Mouse (Mus musculus) neural tube, embryonic 13.5 days (tissue): Measurements from ENCODE around the gene Ace2. TPM values are rescaled to one million over a fixed set of nuclear protein-coding genes. Genes with fewer than 3 reads are reported as not detected.

ENCODE experiments used
- ATAC-seq: fragments of 200-750 bp; cut with Nextera tagmentation; 2 replicates; pipeline ENCODE4 v1.8.0; 2017; ENCODE audit warnings: low read depth, mild to moderate bottlenecking, moderate TSS enrichment, moderate library complexity
- H3K27ac ChIP-seq: fragments of 300-500 bp; sonication (generic); replicated peaks from 2 replicates; pipeline ENCODE4 v1.5.1; 2015; ENCODE audit warnings: moderate library complexity, mild to moderate bottlenecking, inconsistent platforms
- H3K27me3 ChIP-seq: fragments of 300-500 bp; sonication (generic); 2 replicates; pipeline ENCODE4 v1.6.1; 2015; ENCODE audit warnings: mild to moderate bottlenecking, inconsistent platforms
- H3K36me3 ChIP-seq: fragments of 300-500 bp; sonication (generic); 2 replicates; pipeline ENCODE4 v1.6.1; 2015; ENCODE audit warnings: mild to moderate bottlenecking, inconsistent platforms
- H3K4me1 ChIP-seq: fragments of 300-500 bp; sonication (generic); replicated peaks from 2 replicates; pipeline ENCODE4 v1.6.1; 2015; ENCODE audit warnings: inconsistent platforms
- H3K4me2 ChIP-seq: fragments of 300-500 bp; sonication (generic); 2 replicates; pipeline ENCODE4 v1.6.1; 2015; ENCODE audit warnings: inconsistent platforms, mild to moderate bottlenecking, moderate library complexity
- H3K4me3 ChIP-seq: fragments of 300-500 bp; sonication (generic); 2 replicates; pipeline ENCODE4 v1.5.1; 2015; ENCODE audit warnings: mild to moderate bottlenecking, inconsistent platforms
- H3K9ac ChIP-seq: fragments of 300-500 bp; sonication (generic); 2 replicates; pipeline ENCODE4 v1.6.1; 2015; ENCODE audit warnings: moderate library complexity, mild to moderate bottlenecking, inconsistent platforms
- H3K9me3 ChIP-seq: fragments of 300-500 bp; sonication (generic); 2 replicates; pipeline ENCODE4 v1.6.1; 2016; ENCODE audit warnings: inconsistent platforms
- WGBS: fragments of 180-500 bp; shearing (Covaris S2); methylation state at CpG from one replicate; pipeline ENCODE4 v1.1.7; 2015; 5-methylcytosine and 5-hydroxymethylcytosine counted together
- polyA plus RNA-seq: library from polyadenylated mRNA; unstranded; fragments of >200 nt; fragmentation: Nextera tagmentation; extraction: Ambion mirVana; gene quantifications from 2 replicates; pipeline ENCODE4 v1.2.1, GENCODE M21; 2015

Gene Ace2
- polyA plus RNA-seq, 1 experiment from 2014 or later, result not detected

- no peak for ATAC-seq
- peaks cover 27% of the 10 kb centered on the region; the same call in 1 of the 2 replicates for H3K27me3 ChIP-seq
- H3K27ac ChIP-seq, result no peak overlapping the region
- no peak overlapping the region for H3K4me2 ChIP-seq
- WGBS, result 77% methylated on average over 4 of the region's 4 CpGs
- H3K9me3 ChIP-seq, result no peaks in the 10 kb centered on the region
- H3K36me3 ChIP-seq, result no peaks in the 10 kb centered on the region
- no peak overlapping the region for H3K9ac ChIP-seq
- no peaks in the 10 kb centered on the region for H3K4me1 ChIP-seq
- H3K4me3 ChIP-seq, result no peak overlapping the region
Observed at GRCm38 (mm10) chrX:164135304-164135818, 3.8 kb upstream of the Ace2 start.

- no peaks in the 10 kb centered on the region for H3K36me3 ChIP-seq
- no peak for ATAC-seq
- no peak overlapping the region for H3K4me3 ChIP-seq
- no peaks in the 10 kb centered on the region for H3K4me1 ChIP-seq
- H3K9me3 ChIP-seq, result no peaks in the 10 kb centered on the region
- peaks cover 23% of the 10 kb centered on the region; the same call in 1 of the 2 replicates for H3K27me3 ChIP-seq
- H3K9ac ChIP-seq, result no peak overlapping the region
- 86% methylated on average over 6 of the region's 6 CpGs for whole genome bisulfite sequencing
- no peak overlapping the region for H3K4me2 ChIP-seq
- H3K27ac ChIP-seq, result no peak overlapping the region
Observed at GRCm38 (mm10) chrX:164145463-164146250, 6.5 kb downstream of the Ace2 start.

GRCm38 (mm10) chrX:164152703-164153102 is 13.6 kb downstream of the Ace2 start:
- no peak overlapping the region for H3K9ac ChIP-seq
- no peaks in the 10 kb centered on the region for H3K36me3 ChIP-seq
- no peak for ATAC-seq
- H3K4me2 ChIP-seq, result no peak overlapping the region
- no peaks in the 10 kb centered on the region for H3K4me1 ChIP-seq
- H3K9me3 ChIP-seq, result no peaks in the 10 kb centered on the region
- H3K27ac ChIP-seq, result no peak overlapping the region
- no peak overlapping the region for H3K4me3 ChIP-seq
- H3K27me3 ChIP-seq, result peaks cover 14% of the 10 kb centered on the region
- whole genome bisulfite sequencing, result 56% methylated on average over 2 of the region's 2 CpGs

DNA sequence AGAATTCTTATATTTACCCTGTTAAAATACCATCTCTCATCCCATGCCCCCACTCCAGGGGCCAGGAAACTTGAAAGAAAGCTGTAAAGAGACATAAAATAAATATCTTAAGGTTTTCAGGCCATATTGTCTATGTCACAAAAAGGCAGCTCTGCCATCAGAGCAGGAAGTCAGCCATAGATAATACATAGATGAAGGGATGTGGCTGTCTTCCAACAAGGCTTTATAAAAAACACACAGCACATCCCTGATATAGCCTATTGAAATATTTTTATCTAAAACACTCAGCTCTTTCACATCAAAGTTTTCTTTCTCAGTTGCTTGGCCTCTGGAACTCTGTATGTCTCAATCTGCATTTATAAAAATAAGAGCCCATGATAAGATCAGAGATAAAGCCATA is 14.5 kb downstream of the Ace2 start:
- Histone ChIP-seq H3K4me2 (no peak overlapping the region), H3K4me1 (no peaks in the 10 kb centered on the region), H3K9ac (no peak overlapping the region), H3K36me3 (no peaks in the 10 kb centered on the region), H3K27ac (no peak overlapping the region), H3K27me3 (peaks cover 14% of the 10 kb centered on the region), H3K9me3 (no peaks in the 10 kb centered on the region), H3K4me3 (no peak overlapping the region)
- ATAC-seq, result no peak

GRCm38 (mm10) chrX:164154594-164154993 is 15.5 kb downstream of the Ace2 start:
- ATAC-seq, result no peak
- Histone ChIP-seq H3K4me2 (no peak overlapping the region), H3K4me1 (no peaks in the 10 kb centered on the region), H3K27ac (no peak overlapping the region), H3K36me3 (no peaks in the 10 kb centered on the region), H3K9me3 (no peaks in the 10 kb centered on the region), H3K9ac (no peak overlapping the region), H3K27me3 (peaks cover 13% of the 10 kb centered on the region), H3K4me3 (no peak overlapping the region)
- WGBS, result 75% methylated on average over 5 of the region's 5 CpGs

GRCm38 (mm10) chrX:164164681-164165080 is 25.5 kb downstream of the Ace2 start:
- no peak overlapping the region for H3K27ac ChIP-seq
- H3K9me3 ChIP-seq, result no peaks in the 10 kb centered on the region
- H3K27me3 ChIP-seq, result peaks cover 22% of the 10 kb centered on the region; the same call in 1 of the 2 replicates
- no peak for ATAC-seq
- no peak overlapping the region for H3K4me3 ChIP-seq
- H3K4me1 ChIP-seq, result no peaks in the 10 kb centered on the region
- 83% methylated on average over 1 of the region's 1 CpGs for WGBS
- no peak overlapping the region for H3K4me2 ChIP-seq
- no peak overlapping the region for H3K9ac ChIP-seq
- H3K36me3 ChIP-seq, result no peaks in the 10 kb centered on the region

DNA sequence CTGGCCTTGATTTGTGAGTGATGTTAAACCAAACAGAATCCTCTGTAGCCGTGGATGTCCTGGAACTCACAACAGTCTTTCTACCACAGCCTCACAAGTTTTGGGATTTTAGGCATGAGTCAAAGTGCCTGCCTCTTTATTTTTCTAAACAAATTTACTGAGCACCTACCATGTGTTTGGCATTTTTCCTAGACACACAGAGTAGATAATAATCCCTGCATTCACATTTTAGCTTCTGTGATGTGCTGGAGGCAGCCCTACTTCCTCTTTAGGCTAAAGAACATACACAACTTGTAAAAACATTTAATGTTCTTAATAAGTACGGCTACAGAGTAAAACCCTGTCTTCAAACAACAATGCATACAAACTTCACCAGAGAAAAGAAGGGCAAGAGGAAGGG is 31.9 kb downstream of the Ace2 start:
- WGBS, result 62% methylated on average over 2 of the region's 2 CpGs
- H3K27ac ChIP-seq, result no peak overlapping the region
- H3K27me3 ChIP-seq, result peaks cover 23% of the 10 kb centered on the region
- no peak overlapping the region for H3K4me3 ChIP-seq
- no peak overlapping the region for H3K9ac ChIP-seq
- no peaks in the 10 kb centered on the region for H3K36me3 ChIP-seq
- H3K4me2 ChIP-seq, result no peak overlapping the region
- no peak for ATAC-seq
- H3K4me1 ChIP-seq, result no peaks in the 10 kb centered on the region
- H3K9me3 ChIP-seq, result no peaks in the 10 kb centered on the region

GRCm38 (mm10) chrX:164173880-164174279 is 34.7 kb downstream of the Ace2 start:
- H3K9ac ChIP-seq, result no peak overlapping the region
- H3K4me3 ChIP-seq, result no peak overlapping the region
- peaks cover 36% of the 10 kb centered on the region for H3K27me3 ChIP-seq
- H3K9me3 ChIP-seq, result no peaks in the 10 kb centered on the region
- no peaks in the 10 kb centered on the region for H3K36me3 ChIP-seq
- no peaks in the 10 kb centered on the region for H3K4me1 ChIP-seq
- H3K27ac ChIP-seq, result no peak overlapping the region
- WGBS, result 88% methylated on average over 4 of the region's 4 CpGs
- no peak overlapping the region for H3K4me2 ChIP-seq
- no peak for ATAC-seq

DNA sequence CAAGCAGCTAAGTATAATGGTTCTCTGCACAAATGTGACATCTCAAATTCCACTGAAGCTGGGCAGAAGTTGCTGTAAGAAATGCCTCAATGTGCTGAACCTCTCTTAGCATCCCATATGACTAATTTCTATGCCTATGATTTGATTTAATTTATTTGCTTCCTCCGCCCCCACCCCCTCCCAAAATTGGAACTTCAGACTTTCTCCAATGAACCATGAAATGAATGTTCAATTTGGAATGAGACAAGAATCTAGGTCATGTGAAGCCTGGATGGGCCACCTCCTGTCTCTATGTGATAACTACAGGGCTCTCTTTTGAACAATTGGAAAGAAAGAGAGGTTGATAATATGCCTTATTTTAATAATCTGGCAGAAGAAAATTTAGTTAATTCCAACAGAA is 36.2 kb downstream of the Ace2 start:
- 95% methylated on average over 1 of the region's 1 CpGs for WGBS

GRCm38 (mm10) chrX:164175780-164176179 is 36.6 kb downstream of the Ace2 start:
- no peak overlapping the region for H3K27ac ChIP-seq
- H3K4me1 ChIP-seq, result no peaks in the 10 kb centered on the region
- ATAC-seq, result no peak
- no peaks in the 10 kb centered on the region for H3K9me3 ChIP-seq
- H3K36me3 ChIP-seq, result no peaks in the 10 kb centered on the region
- H3K9ac ChIP-seq, result no peak overlapping the region
- H3K4me3 ChIP-seq, result no peak overlapping the region
- H3K4me2 ChIP-seq, result no peak overlapping the region
- H3K27me3 ChIP-seq, result peaks cover 33% of the 10 kb centered on the region
- WGBS, result 71% methylated on average over 2 of the region's 2 CpGs

More for the DNA sequence above, 36.2 kb downstream of the Ace2 start:
- Histone ChIP-seq H3K4me2 (no peak overlapping the region), H3K36me3 (no peaks in the 10 kb centered on the region), H3K4me3 (no peak overlapping the region), H3K9ac (no peak overlapping the region), H3K4me1 (no peaks in the 10 kb centered on the region), H3K27me3 (peaks cover 36% of the 10 kb centered on the region), H3K27ac (no peak overlapping the region), H3K9me3 (no peaks in the 10 kb centered on the region)
- ATAC-seq, result no peak

DNA sequence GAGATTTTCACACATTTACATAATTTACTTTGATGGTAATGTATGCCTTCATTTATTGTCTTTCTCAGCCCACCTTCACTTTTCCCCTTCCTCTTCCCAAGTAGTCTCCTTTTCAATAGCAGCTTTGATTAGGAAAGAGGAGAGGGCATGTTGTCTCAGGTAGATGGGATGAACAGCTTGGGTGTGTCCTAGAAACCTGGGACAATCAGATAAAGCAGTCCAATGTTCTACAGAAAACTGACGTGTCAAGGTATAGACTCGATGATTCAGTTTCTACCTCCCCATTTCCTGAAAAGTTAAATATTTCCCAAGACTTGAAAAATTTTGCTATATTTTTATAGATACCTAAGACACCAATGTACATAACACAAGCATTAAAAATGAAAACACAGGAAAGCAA is 39.7 kb downstream of the Ace2 start:
- 88% methylated on average over 2 of the region's 2 CpGs for WGBS

GRCm38 (mm10) chrX:164179746-164180145 is 40.6 kb downstream of the Ace2 start:
- H3K9ac ChIP-seq, result no peak overlapping the region
- no peaks in the 10 kb centered on the region for H3K4me1 ChIP-seq
- 15% methylated on average over 3 of the region's 3 CpGs for WGBS
- H3K4me3 ChIP-seq, result no peak overlapping the region
- H3K27me3 ChIP-seq, result peaks cover 36% of the 10 kb centered on the region; the same call in 1 of the 2 replicates
- H3K4me2 ChIP-seq, result no peak overlapping the region
- no peaks in the 10 kb centered on the region for H3K9me3 ChIP-seq
- no peak overlapping the region for H3K27ac ChIP-seq
- H3K36me3 ChIP-seq, result no peaks in the 10 kb centered on the region
- no peak for ATAC-seq

More for the DNA sequence above, 39.7 kb downstream of the Ace2 start:
- no peaks in the 10 kb centered on the region for H3K9me3 ChIP-seq
- ATAC-seq, result no peak
- H3K36me3 ChIP-seq, result no peaks in the 10 kb centered on the region
- H3K4me2 ChIP-seq, result no peak overlapping the region
- H3K27me3 ChIP-seq, result peaks cover 36% of the 10 kb centered on the region; the same call in 1 of the 2 replicates
- H3K4me3 ChIP-seq, result no peak overlapping the region
- H3K4me1 ChIP-seq, result no peaks in the 10 kb centered on the region
- H3K9ac ChIP-seq, result no peak overlapping the region
- H3K27ac ChIP-seq, result no peak overlapping the region

DNA sequence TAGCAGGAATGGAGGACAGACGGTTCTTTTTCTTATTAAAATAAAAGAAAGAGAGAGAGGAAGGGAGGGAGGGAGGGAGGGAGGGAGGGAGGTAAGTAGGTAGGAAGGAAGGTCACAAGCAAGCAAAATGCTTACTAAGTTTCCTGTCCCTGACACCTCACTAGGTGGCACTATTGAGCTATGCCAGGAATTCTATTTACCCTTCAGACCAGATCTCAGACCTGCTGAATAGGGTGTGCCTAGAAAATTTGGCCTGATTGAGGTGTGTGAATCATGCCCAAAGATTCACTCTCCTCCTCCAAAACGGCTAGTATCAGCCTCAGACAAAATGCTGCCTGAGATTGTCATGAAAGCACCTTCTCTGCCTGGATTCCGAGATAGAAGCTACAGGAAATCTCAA is 44.7 kb downstream of the Ace2 start:
- no peaks in the 10 kb centered on the region for H3K9me3 ChIP-seq
- no peak overlapping the region for H3K4me2 ChIP-seq
- H3K4me1 ChIP-seq, result no peaks in the 10 kb centered on the region
- peaks cover 30% of the 10 kb centered on the region; the same call in 1 of the 2 replicates for H3K27me3 ChIP-seq
- 37% methylated on average over 3 of the region's 3 CpGs for WGBS
- H3K27ac ChIP-seq, result no peak overlapping the region
- H3K9ac ChIP-seq, result no peak overlapping the region
- ATAC-seq, result no peak
- H3K36me3 ChIP-seq, result no peaks in the 10 kb centered on the region
- H3K4me3 ChIP-seq, result no peak overlapping the region
